Mouse (Mus musculus) C2C12 (cell line): ENCODE data around the gene Vrk3. TPM values are rescaled to one million over a fixed set of nuclear protein-coding genes. Genes with fewer than 3 reads are reported as not detected.

Experiments used
- H3K27me3 ChIP-seq: one replicate; pipeline ENCODE4 v1.6.1; 2011; ENCODE audit not compliant: control insufficient read depth, insufficient read depth, insufficient read length
- H3K36me3 ChIP-seq: one replicate; pipeline ENCODE4 v1.6.1; 2011; ENCODE audit not compliant: control insufficient read depth, insufficient read depth
- H3K4me3 ChIP-seq: one replicate; pipeline ENCODE4 v1.5.1; 2011; ENCODE audit warnings: mild to moderate bottlenecking, control low read depth; ENCODE audit not compliant: poor library complexity, insufficient read depth, severe bottlenecking
- H3K79me2 ChIP-seq: one replicate; pipeline ENCODE4 v1.6.1; 2011; ENCODE audit not compliant: control insufficient read depth, insufficient read depth
- H3K79me3 ChIP-seq: one replicate; pipeline ENCODE4 v1.6.1; 2011; ENCODE audit warnings: low read depth, control low read depth
- H3ac ChIP-seq: one replicate; pipeline ENCODE3; 2011; ENCODE audit warnings: low read depth; ENCODE audit not compliant: control insufficient read depth, insufficient read length
- CEBPB ChIP-seq: IDR thresholded peaks from one replicate; pipeline ENCODE4 v1.6.1; 2011; ENCODE audit warnings: low read depth, mild to moderate bottlenecking, control low read depth, moderate library complexity
- CTCF ChIP-seq: IDR thresholded peaks from one replicate; pipeline ENCODE4 v1.5.1; 2011; ENCODE audit not compliant: control insufficient read depth, insufficient read depth, insufficient read length
- FOSL1 ChIP-seq: IDR thresholded peaks from one replicate; pipeline ENCODE4 v1.8.0; 2011; ENCODE audit warnings: mild to moderate bottlenecking, low read length; ENCODE audit not compliant: poor library complexity, insufficient read depth, severe bottlenecking
- MAX ChIP-seq: IDR thresholded peaks from one replicate; pipeline ENCODE4 v1.6.1; 2011; ENCODE audit warnings: mild to moderate bottlenecking, control low read depth
- MYOD1 ChIP-seq: IDR thresholded peaks from one replicate; pipeline ENCODE4 v1.6.1; 2011; ENCODE audit warnings: low read depth; ENCODE audit not compliant: control insufficient read depth, insufficient read length
- MYOG ChIP-seq: IDR thresholded peaks from one replicate; pipeline ENCODE4 v1.6.1; 2011; ENCODE audit not compliant: control insufficient read depth, insufficient read length; ENCODE audit errors: extremely low read depth
- USF1 ChIP-seq: IDR thresholded peaks from one replicate; pipeline ENCODE4 v1.6.1; 2011; ENCODE audit warnings: low read depth, mild to moderate bottlenecking, control low read depth, moderate library complexity
- long read RNA-seq, 2 experiments: library from polyadenylated mRNA; unstranded; transcript quantifications; one replicate each; pipeline ENCODE4 v2.0.0; 2019 to 2020
- polyA plus RNA-seq: library from polyadenylated mRNA; unstranded; fragments of >200 nt; fragmentation: generic; extraction: Trizol; gene quantifications from one replicate; pipeline ENCODE4 v1.2.1, GENCODE M21; 2012; ENCODE audit warnings: missing spikeins

The Vrk3 gene
- 20.0 TPM for polyA plus RNA-seq
- long read RNA-seq, experiment 1, transcript Vrk3-201 (15 exons, 1,969 nt): major isoform, 18 of 26 reads
- long read RNA-seq, experiment 1, partial matches to known transcripts: 5 of 26 reads
- long read RNA-seq, experiment 1, other reads (novel, unspliced or antisense): 3 of 26 reads
- long read RNA-seq, experiment 2, transcript Vrk3-201 (15 exons, 1,969 nt): major isoform, 35 of 49 reads
- long read RNA-seq, experiment 2, partial matches to known transcripts: 2 of 49 reads
- long read RNA-seq, experiment 2, other reads (novel, unspliced or antisense): 12 of 49 reads

DNA sequence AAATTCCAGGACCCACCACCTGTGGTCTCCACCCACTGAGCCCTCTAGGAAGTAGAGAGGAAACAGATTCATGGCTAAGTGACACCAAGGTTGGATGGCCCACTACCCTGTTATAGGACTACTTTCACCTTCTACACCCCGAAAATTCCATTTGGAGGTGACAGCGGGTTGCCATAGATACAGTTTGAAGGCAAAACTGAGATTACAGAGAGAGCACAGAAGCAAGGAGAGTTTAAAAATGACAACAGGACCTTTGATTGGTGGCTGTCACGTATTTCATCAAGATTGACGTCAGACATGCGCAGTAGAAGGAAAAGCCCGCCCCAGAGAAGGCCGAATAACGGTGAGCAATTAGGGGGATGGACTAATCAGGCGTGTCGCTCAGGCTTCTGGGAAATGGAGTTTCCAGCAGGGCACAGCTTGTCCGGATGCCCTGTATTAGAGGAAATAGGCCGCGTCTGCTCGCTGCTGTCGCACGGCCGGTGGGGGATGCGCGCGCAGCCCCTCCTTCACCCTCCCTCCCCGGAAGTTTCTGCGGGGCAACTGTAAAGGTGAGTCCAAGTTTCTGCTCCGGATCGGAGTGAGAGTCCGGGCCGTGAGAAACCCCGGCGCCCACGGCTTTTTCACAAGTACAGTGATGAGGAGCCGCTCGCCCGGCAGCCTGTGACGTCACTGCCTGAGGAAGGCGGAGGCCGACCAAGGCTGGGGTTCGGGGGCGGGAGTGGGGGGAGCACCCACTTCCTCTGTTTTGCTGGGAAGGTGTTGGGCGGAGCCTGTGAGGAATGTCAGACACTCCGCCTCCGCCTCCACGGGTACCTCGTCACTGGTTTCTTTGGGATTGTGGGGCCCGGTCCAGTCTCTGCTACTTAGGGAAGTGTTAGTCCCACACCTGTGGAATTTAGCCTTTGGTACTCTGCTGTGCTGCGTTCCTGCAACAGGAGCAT is at the start of gene Vrk3:
Gene Vrk3, plus strand, starts transcription at position 313 of the 944 bp plus-strand sequence.
- TF ChIP-seq MAX (peak; percentile 10), FOSL1 (no peak)
- Histone ChIP-seq H3K4me3 (peak within 1 kb of the TSS; percentile 45), H3K79me2 (peaks cover 7% of the 10 kb centered on the region)

GRCm38 (mm10) chr7:44701921-44702320 is 46.3 kb upstream of the Vrk3 start:
- no peaks in the 10 kb centered on the region for H3K79me2 ChIP-seq
- TF ChIP-seq CTCF (peak; percentile 17), MAX (no peak)
- H3ac ChIP-seq: no peak overlapping the region
- H3K36me3 ChIP-seq: no peaks in the 10 kb centered on the region
- H3K27me3 ChIP-seq: no peaks in the 10 kb centered on the region
- no peak overlapping the region for H3K4me3 ChIP-seq
- H3K79me3 ChIP-seq: no peaks in the 10 kb centered on the region

More for the DNA sequence above, at the start of gene Vrk3:
- Histone ChIP-seq H3K79me3 (peaks cover 3% of the 10 kb centered on the region), H3K27me3 (no peaks in the 10 kb centered on the region), H3ac (peak within 1 kb of the TSS; percentile 80), H3K36me3 (peaks cover 12% of the 10 kb centered on the region)

DNA sequence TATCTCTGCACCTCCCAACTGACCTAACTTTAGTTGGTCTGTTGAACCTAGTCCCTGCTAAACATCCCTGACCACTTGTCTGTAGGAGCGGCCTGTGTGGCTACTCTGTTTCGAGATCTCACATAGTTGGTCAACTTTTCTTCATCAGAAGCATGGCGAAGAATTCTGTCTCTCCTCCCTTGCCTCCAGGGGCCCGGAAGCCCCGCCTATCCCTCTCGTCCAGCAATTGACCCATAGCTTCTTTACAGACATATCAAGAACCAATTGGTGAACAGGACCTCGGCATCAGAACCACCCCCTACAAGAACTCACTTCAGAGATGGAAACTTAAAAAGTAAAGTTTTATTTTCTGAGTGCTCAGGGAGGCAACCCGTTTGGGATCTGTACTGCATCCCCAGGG is 45.2 kb upstream of the Vrk3 start:
- Histone ChIP-seq H3K79me2 (no peaks in the 10 kb centered on the region), H3ac (no peak overlapping the region), H3K79me3 (no peaks in the 10 kb centered on the region), H3K4me3 (no peak overlapping the region), H3K36me3 (no peaks in the 10 kb centered on the region), H3K27me3 (no peaks in the 10 kb centered on the region)
- TF ChIP-seq USF1 (no peak), CEBPB (no peak), MYOG (no peak), FOSL1 (no peak), CTCF (no peak), MYOD1 (no peak), MAX (no peak)

DNA sequence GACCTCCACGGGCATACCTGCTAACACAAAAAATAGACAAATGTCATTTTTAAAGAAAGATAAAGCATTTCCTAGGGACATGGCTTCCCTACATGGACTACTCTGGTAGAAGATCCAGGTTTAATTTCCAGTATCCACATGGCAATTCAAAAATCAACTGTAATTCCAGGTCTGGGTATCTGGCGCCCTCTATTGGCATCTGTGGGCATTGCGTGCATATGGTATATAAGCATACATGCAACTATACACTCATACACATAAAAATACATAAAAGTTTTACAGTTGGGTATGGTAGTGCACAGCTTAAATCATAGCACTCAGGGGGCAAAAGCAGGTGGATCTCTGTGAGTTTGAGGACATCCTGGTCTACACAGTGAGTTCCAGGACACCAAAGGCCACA is 43.9 kb upstream of the Vrk3 start:
- Histone ChIP-seq H3K79me2 (no peaks in the 10 kb centered on the region), H3ac (no peak overlapping the region), H3K79me3 (no peaks in the 10 kb centered on the region), H3K36me3 (no peaks in the 10 kb centered on the region), H3K4me3 (no peak overlapping the region), H3K27me3 (no peaks in the 10 kb centered on the region)
- TF ChIP-seq MYOD1 (no peak), CEBPB (no peak), USF1 (no peak), CTCF (peak; percentile 8), FOSL1 (no peak)

DNA sequence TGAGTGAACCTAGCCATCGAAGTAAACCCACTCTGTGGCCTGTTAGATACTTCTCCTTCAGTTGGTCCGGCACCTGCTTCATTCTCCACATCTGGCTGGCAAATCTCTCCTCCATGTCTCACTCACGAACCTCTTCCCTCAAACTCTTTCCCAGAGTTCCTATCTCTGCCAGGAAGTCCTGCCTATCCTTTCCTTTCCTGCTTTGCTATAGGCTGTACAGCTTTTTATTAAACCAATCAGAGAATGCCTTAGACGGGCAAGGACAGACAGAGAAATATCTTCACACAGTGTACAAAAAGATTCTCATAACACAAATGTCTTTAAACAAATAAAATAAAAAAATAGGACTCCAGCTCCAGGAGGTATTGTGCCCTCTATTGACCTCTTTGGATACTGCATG is 43.1 kb upstream of the Vrk3 start:
- H3K79me3 ChIP-seq: no peaks in the 10 kb centered on the region
- H3K4me3 ChIP-seq: no peak overlapping the region
- TF ChIP-seq USF1: no peak
- no peak for TF ChIP-seq MYOD1
- no peak for TF ChIP-seq CTCF
- no peak for TF ChIP-seq FOSL1
- TF ChIP-seq MAX: no peak
- TF ChIP-seq MYOG: no peak
- no peak for TF ChIP-seq CEBPB
- no peaks in the 10 kb centered on the region for H3K36me3 ChIP-seq
- H3ac ChIP-seq: no peak overlapping the region
- no peaks in the 10 kb centered on the region for H3K79me2 ChIP-seq
- H3K27me3 ChIP-seq: no peaks in the 10 kb centered on the region

- no peaks in the 10 kb centered on the region for H3K36me3 ChIP-seq
- no peaks in the 10 kb centered on the region for H3K79me3 ChIP-seq
- no peaks in the 10 kb centered on the region for H3K79me2 ChIP-seq
- no peaks in the 10 kb centered on the region for H3K27me3 ChIP-seq
- TF ChIP-seq MYOD1 (no peak), CTCF (no peak), MYOG (no peak)
- H3K4me3 ChIP-seq: no peak overlapping the region
- H3ac ChIP-seq: no peak overlapping the region
Observed at GRCm38 (mm10) chr7:44706322-44706721, 41.9 kb upstream of the Vrk3 start.
